Mouse (Mus musculus) embryo, embryonic 10 days (tissue): Measurements from ENCODE around the gene Ints7.

Experiments used
- DNase-seq: peaks from one replicate; pipeline ENCODE4 v3.0.0-alpha.2; 2015; ENCODE audit warnings: low spot score

Ints7 gene

GRCm38 (mm10) chr1:191632511-191633095, 57.2 kb downstream of the Ints7 start:
- no peak for DNase-seq

GRCm38 (mm10) chr1:191634116-191634515, 58.7 kb downstream of the Ints7 start:
- no peak for DNase-seq

- no peak for DNase-seq
Measured at GRCm38 (mm10) chr1:191638404-191638803, 63.0 kb downstream of the Ints7 start.

GRCm38 (mm10) chr1:191639200-191639807, 63.9 kb downstream of the Ints7 start:
- no peak for DNase-seq

- no peak for DNase-seq
Measured at GRCm38 (mm10) chr1:191640146-191640545, 64.7 kb downstream of the Ints7 start.

- no peak for DNase-seq
Measured at GRCm38 (mm10) chr1:191640848-191641247, 65.4 kb downstream of the Ints7 start.

GRCm38 (mm10) chr1:191641438-191641837, 66.0 kb downstream of the Ints7 start:
- DNase-seq: peak; percentile 68

GRCm38 (mm10) chr1:191642903-191643302, 67.5 kb downstream of the Ints7 start:
- DNase-seq: no peak

GRCm38 (mm10) chr1:191645921-191646320, 70.5 kb downstream of the Ints7 start:
- no peak for DNase-seq

- no peak for DNase-seq
Measured at GRCm38 (mm10) chr1:191647590-191647989, 72.2 kb downstream of the Ints7 start.

GRCm38 (mm10) chr1:191659441-191659840, 84.0 kb downstream of the Ints7 start:
- peak; percentile 2 for DNase-seq

GRCm38 (mm10) chr1:191661019-191661796, 85.8 kb downstream of the Ints7 start:
- peak; percentile 1 for DNase-seq

GRCm38 (mm10) chr1:191662178-191662898, 86.9 kb downstream of the Ints7 start:
- no peak for DNase-seq

GRCm38 (mm10) chr1:191662899-191663500, 87.6 kb downstream of the Ints7 start:
- no peak for DNase-seq

- DNase-seq: no peak
Measured at GRCm38 (mm10) chr1:191663603-191664002, 88.2 kb downstream of the Ints7 start.

GRCm38 (mm10) chr1:191666351-191666750, 90.9 kb downstream of the Ints7 start:
- DNase-seq: no peak

- no peak for DNase-seq
Measured at GRCm38 (mm10) chr1:191668030-191668429, 92.6 kb downstream of the Ints7 start.
